Mouse (Mus musculus) small intestine, adult 2 months (tissue): ENCODE results near the gene Smyd3.

ENCODE experiments used
- CTCF ChIP-seq: fragments of 200-500 bp; IDR thresholded peaks from 2 replicates; pipeline ENCODE4 v1.5.1; 2012; ENCODE audit warnings: low read depth, mild to moderate bottlenecking, control low read depth, inconsistent platforms, low read length, moderate library complexity, mixed read lengths; ENCODE audit not compliant: insufficient replicate concordance, insufficient read length; ENCODE audit errors: extremely low read depth
- POLR2A ChIP-seq: fragments of 200-500 bp; IDR thresholded peaks from 2 replicates; pipeline ENCODE4 v1.6.1; 2012; ENCODE audit warnings: low read depth, mild to moderate bottlenecking, control low read depth, inconsistent platforms, low read length, moderate library complexity

DNA sequence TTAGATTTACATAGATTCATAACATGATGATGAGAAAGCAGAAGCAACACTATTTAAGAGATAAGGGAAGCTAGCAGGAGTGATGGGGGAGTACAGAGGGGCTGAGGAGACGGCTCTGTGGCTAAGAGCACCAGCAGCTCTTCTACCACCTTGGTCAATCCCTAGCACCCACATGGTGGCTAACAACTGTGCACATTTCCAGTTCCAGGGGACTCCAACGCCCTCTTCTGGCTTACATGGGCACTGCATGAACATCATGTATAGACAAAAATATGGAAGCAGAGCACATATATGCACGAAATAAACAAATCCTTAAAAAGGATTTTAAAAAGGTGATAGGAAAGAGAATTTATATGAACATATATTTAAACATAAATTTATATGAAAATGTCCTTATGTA is 23.7 kb upstream of the Smyd3 start:
- TF ChIP-seq POLR2A (no peak), CTCF (peak; percentile 42; the same call in 1 of the 2 replicates)
